Mouse (Mus musculus): ENCODE measurements around the gene Lgr6.

Gene Lgr6

DNA sequence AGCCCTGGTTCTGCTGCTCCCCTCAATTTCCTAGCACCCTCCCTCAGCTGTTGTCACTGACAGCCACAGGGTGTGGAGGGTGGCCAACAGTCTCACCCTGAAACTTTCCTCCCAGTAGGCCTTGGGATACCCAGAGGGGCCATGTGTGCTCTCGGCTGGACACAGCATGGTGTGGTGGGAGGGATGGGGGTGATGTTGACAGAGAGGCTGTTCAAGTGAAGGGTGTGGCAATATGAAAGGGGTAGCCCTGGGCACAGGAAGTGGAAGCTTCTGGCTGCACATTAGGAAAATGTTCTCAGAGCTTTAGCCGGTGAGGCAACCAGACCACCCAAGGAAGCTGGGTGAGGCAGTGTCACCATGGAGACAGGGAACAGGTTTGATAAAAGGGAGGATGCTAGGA lies 26.1 kb downstream of the Lgr6 start:
- DNase-seq (ENCODE audit: low spot score in 2 of 2) = no peak

DNA sequence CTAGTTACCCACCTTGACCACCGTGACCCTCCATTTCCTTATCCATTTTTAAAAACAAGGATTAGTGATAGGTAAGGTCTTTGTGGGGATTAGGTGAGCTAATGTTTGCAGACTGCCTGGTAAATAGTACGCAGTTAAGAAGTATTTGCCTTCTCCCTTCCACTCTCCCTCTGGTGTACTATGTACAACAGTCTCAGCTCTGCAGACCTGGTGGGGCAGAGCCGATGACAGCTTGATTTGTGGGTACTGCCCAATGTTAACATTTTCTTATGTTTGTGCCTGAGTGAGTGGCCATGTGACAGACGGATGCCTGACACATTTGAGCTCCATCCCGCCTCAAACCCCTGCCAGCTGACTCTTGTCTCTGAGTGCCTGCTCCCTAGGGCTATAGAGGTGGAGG lies 28.6 kb downstream of the Lgr6 start:
- DNase-seq (ENCODE audit: low spot score in 2 of 2) = no peak

DNA sequence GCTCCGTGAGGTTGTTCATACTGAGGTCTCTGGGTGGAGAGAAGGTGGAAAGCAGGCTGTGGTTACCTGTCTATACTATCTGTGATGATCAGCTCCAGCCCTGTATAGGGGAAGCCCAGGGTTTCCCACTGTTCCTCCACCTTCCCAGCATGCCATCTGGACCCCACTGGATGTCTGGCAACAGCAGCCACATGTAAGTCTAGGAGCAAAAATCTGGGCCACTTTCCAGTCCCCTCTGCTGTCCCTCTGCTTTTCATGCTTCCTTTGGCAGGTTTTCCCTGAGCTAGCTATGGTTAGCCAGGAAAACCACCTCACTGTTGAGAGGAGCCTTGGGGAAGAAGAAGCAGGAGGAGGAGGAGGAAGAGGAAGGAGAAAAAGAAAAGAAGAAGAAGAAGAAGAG lies 29.8 kb downstream of the Lgr6 start:
- no peak for DNase-seq (ENCODE audit: low spot score in 2 of 2)

DNA sequence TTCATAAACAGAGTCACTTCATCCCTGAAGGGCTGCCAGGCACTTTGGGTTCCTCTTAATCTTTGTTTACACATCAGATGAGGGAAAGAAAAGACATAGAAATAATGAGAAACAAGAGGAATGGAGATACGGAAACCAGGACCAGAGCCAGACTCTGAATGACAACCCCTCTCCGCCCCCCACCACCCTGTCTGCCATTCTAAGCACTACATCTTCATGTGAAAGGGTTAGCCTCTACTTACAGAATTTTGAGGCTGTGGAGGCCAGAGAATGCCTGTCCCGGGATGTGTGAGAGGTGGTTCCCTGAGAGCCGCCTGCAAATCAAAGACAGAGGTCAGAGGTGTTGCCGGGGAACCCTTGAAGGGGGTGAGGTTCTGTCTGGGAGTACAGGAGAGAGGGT lies 32.4 kb downstream of the Lgr6 start:
- no peak for DNase-seq (ENCODE audit: low spot score in 2 of 2)

DNA sequence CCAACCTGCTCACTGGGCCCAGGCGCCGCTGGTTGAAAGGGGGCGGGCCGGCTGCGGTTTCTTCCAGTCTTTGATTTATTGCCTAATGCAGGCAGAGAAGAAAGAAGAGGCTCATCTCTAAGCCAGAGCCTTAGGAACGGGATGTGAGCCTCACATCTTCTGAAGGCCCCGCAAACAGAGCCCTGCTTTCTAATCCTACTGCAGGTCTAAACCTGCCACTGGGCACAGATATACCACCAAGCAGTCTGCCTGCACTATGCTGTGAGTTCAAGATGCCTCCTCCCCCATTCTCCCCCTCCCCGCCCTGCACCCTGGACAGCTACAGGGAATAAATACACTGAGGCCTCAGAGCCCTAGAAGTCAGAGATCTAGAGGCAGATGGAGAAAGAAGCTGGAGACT lies 35.2 kb downstream of the Lgr6 start:
- DNase-seq (ENCODE audit: low spot score in 2 of 2) = no peak

DNA sequence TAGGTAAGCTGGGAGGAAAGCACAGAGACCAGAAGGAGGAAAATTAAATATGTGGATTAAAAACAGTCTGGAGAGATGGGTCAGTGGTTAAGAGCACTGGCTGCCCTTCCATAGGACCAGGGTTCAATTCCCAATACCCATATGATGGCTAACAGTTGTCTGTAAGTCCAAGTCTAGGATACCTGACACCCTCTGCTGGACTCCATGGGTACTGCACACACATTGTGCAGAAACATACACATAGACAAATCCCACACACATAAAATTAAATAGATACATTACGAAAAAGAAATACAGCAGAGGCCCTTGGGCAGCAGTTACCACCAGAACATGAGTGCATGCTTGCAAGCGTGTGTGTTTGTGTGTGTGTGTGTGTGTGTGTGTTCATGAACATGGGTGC lies 40.6 kb downstream of the Lgr6 start:
- no peak for DNase-seq (ENCODE audit: low spot score in 2 of 2)

DNA sequence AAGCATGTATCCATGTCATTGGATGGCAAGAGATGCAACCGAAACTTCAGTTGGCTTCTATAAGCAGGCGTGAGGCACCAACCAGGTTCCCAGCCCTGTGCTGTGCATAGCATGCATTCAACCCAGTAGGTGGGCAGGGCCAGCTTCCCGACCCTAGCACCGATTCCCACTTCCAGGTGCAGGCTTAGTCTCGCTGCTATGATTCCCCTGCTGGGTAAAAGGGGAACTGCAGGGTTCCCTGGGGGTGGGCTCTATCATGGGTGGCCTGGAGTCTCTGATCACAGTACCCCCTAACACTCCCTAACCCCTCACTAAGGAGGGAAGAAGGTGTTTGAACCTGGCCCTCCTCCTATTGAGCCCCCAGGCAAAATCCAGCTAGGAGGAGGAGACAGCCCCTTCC lies 42.1 kb downstream of the Lgr6 start:
- DNase-seq (ENCODE audit: low spot score in 2 of 2) = no peak

DNA sequence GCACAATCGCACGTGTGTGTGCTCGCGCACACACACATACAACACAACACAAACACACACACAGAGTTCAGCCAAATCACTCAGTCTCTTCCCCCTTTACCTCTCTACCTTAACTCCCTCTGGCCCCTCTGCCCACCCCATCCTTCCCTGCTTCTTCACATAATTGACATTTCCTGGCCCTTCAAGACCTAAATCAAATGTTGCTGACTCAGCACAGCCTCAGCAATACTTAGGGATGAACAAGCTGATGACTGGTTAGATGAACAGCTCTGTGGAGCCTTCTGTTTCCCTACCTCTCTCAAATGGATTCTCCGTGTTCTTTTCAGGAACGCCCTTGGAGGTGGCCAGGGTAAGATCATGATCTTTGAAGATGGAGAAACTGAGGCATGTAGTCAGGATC lies 43.8 kb downstream of the Lgr6 start:
- no peak for DNase-seq (ENCODE audit: low spot score in 2 of 2)

DNA sequence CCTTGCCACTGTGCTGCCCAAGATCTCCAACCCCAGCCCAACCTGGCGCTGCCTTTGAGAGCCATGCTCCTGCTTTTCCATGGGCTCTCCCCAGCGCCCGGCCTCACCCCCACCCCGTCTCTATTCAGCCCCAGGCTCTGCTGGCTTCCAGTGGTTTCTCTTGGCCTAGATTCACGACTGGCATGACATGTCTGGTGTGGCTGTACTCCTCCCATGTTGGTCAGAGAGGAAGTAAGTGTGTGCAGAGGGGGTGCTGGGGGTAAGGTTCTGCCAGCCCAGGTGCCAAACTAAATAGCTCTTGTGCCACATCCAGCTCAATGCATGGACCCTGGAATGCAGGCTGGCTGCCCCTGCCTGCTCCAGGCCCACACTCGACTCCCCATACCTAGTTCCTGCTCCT lies 44.9 kb downstream of the Lgr6 start:
- DNase-seq (ENCODE audit: low spot score in 2 of 2) = no peak

DNA sequence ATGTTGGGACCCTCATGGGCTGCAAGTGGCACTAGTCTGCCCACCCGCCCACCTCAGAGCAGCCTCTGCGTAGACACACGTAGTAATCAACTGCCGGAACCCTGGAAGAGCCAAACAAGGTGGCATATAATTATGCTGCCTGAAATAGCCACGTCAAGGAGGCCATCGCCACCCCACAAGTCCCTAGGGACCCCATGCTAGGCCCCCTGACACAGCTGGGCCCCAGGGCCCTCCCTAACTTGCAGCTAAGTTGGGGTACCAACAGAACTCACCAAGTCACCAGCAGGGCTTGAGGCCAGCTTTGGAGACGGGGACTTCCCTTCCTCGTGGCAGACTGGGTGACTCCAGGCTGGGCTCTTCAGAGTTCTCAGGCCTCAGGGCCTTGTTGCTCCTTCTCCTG lies 48.2 kb downstream of the Lgr6 start:
- DNase-seq (ENCODE audit: low spot score in 2 of 2) = no peak

DNA sequence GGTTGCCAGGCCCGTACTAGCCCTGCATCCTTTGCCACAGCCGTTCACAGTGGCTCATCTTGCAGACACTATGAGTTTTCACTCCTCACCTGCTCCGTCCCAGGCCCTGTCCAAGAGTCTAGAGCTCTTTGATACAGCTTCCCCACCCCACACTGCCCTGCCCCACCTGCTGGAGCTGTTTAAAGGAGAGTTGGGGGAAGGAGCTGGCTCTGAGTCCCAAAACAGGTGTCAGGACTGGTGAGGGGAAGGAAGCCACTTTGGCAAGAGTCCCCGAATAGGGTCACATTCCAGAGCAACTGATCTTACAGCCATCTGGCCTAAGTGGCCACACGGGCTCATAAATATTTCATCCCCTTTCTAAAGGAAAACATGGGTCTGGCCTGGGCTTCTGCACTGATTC lies 51.0 kb downstream of the Lgr6 start:
- DNase-seq (ENCODE audit: low spot score in 2 of 2) = no peak

DNA sequence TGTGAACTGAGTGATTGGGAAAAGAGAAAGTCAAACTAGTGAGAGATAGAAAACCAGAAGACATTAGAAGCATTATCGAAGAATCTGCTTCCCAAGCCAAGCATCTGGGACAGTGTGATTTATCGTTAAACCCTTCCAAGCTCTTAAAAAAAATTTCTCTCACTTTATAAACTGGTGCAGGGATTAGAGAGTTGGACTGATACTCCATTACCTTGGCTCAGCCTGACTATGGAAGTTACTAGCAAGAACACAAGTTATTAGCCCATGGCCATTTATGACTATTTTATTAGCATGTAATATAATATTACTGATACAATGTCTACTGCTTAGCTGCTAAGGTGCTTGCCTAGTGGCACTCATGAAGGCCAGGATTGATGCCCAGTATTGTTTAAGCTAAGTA lies 60.6 kb downstream of the Lgr6 start:
- no peak for DNase-seq (ENCODE audit: low spot score in 2 of 2)

DNA sequence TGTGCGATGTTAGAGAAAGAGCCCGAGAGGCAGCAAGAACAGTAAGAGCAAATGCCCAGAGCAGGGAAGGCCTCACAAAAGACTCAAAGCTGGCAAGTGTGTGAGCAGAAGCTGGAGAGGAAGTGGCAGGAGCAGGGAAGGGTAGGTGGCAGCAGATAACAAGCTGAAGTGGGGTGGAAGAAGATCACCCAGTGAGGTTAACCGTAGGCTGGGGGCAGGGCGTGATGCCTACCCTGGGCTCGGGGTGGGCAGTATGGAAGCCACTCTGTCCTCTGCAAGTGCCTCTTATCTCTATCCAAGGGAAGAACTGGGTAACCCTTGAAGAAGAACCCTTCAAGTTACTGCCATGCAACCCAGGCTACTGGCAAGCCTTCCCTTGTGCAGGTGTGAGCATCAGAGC lies 68.8 kb downstream of the Lgr6 start:
- DNase-seq (ENCODE audit: low spot score in 2 of 2) = no peak

DNA sequence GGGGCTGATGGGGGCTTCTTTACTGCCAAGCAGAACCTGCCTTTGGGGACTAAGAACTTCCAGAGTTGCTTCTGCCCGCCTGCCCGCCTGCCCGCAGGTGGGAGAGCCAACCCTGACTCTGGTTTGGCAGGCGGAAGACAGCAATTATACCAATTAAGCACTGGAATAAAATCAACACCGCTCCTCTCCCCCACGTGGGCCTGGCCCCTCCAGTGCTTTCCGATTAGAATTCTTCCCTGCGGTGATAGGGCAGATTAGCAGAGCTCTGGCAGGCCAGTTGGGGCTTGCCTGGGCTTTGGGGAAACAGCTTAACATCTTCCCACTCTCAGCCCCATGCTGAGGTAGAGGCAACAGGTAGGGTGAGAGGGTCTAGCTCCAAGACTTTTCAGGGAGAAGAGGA lies 72.4 kb downstream of the Lgr6 start:
- DNase-seq (ENCODE audit: low spot score in 2 of 2) = no peak

DNA sequence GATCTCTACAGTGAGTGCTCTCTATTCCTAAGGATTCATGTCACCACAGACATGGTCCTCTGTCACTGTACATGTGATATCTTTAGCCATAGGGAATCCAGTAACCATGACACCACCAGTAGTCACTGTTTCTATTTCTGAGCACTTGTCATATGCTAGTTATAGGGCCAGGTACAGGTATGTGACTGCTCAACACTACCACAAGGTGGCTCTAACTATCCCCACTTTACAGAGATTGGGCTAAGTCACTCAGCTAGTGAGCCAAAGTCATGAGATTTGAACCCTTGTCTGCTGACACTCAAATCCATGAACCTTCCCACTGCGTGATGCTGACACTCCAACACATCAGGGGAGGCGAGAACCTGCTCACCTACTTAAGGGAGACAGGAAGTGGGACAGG lies 75.0 kb downstream of the Lgr6 start:
- no peak for DNase-seq (ENCODE audit: low spot score in 2 of 2)

DNA sequence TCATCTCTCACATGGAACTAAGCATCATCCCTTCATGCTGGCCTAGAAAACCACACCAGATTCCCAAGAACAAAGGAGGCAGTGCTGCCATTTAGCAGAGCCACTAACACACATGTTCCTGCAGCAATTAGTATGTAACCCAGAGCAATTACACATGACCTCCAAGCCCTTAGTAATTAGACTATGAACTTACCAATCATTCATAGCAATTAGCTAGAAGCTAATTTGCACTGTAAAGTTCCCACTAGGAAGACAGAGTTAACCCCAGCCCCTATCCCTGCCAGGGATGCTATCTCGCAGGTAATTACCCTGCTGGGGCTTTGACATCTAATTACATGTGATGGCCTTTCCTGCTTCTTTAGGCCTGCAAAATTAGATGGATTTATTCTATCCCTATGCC lies 78.8 kb downstream of the Lgr6 start:
- DNase-seq (ENCODE audit: low spot score in 2 of 2) = no peak

DNA sequence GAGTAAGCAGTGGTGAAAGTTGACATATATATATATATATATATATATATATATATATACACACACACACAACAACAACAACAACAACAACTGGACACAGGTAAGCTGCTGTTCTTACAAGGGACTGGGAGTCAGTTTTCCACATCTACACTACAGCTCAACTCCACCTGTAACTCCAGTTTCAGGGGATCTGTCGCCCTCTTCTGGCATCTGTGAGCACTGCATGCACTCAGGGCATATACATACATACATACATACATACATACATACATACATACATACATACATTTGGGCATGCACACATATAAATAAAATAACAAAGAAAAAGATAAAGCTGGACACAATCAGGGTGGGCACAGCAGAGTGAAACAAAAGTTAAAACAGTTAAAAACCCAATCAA lies 81.5 kb downstream of the Lgr6 start:
- no peak for DNase-seq (ENCODE audit: low spot score in 2 of 2)

DNA sequence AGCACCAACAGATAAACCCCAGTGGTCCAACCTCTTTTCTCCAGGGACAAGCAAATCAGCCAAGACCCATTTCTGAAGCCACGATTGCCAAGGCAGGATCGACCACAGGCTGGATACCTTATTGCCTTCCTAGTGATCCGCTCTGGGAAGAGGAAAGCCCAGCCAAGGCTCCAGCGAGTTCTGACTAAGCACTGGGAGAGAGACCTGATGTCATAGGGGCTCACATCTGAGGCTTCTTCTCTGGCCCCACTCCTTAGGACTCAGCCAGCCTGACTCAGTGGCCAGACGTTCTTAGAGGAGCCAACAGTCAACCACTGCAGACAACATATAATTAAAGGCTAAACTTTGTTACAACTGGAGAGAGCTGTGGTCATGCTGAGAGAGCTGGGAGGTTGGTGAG lies 83.1 kb downstream of the Lgr6 start:
- DNase-seq (ENCODE audit: low spot score in 2 of 2) = no peak

DNA sequence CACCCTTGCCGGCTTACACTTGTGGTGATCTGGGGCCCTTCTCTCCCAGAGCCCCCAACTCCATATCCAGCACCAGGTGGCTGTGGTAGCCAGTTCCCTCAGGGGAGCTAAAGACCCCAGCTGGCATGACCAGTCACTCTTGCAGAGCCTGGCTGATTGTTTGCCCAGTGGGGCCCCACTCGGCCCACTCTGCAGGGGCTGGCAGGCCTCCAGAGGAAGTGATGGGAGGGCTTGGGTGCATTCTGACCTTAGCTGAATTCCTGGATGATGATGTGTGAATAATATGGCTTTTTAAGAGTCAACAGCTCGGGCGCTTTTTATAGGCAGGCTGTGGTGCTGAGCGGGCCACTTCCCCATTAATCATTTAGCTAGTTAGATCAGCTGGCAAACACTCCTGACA lies 84.1 kb downstream of the Lgr6 start:
- DNase-seq (ENCODE audit: low spot score in 2 of 2) = no peak

DNA sequence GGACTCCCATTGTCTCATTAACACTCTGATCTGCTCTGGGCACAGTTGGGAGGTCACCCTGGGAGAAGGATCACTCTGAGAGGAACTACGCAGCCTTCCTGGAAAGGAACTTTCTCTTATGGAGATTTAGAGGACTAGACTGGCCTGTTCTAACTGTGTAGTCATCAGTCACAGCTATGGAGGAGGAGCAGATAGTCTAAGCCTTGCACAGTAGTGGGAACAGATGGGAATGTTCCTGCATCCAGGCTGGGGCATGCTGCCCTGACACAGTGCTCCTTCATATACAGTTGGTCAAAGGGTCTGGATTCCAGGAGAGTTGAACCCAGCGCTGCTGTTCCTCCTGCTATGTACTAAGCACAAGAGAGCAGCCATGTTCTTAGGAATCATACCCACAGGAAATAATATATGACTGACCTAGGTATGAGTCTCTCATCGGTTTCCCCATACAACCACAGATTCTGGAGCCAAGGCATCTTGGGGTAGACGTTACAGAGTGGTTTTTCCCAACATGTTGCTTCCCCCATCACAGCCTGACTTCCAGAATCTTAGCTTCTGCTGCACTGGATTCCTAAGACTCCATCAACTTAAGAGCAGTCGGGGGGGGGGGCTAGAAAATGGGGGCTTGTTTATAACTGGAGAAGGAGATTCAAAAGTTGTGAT lies 84.7 kb downstream of the Lgr6 start:
- DNase-seq (ENCODE audit: low spot score in 2 of 2) = no peak

DNA sequence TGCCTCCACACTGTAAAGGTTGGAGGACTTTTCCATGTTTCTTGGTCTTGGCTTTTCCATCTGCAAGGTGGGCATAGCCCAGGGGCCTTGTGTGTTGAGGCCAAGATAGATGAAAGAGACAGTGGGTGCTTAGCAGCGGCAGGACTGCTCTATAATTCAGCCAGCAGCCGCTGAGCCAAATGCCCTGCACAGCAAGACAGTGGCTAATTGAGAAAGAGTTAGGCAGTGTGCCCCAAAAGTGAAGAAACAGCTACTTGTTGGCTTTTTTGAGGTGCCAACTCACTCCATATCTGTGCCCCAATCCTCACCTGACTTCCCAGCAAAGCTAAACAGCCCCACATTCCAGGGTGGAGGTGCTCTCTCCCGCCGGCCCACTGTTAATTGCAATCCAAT lies 85.3 kb downstream of the Lgr6 start:
- no peak for DNase-seq (ENCODE audit: low spot score in 2 of 2)

DNA sequence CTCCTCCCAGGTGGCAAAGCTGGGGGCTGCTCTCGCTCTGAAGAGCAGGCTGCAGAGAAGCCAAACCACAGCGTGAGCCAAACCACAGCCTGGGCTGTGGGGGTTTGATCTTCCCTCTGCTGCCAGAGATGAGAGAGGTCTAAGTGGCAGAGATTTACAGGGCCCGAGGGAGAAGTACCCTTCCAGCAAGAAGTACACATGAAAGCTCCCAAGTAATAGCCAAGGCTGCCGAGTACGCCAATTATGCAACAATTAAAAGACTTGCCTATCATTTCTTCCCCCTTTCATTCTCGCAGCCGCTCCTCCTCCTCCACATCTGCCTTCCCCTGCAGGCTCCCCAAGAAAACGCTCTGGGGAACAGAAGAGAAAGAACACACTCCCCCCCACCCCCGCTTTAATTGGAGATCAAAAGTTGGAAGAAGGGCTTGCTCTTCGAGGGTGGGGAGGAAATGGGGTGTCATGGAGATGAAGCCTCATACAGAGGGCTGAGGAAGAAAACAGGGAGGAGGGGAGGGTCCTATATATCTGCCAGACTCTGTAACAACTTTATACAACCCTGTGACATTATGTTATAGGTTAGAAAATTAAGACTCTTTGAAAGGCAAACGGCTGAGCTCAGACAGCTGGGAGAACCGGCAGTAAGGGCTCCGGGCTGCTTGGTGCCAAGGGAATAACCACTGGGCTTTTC lies 85.8 kb downstream of the Lgr6 start:
- DNase-seq (ENCODE audit: low spot score in 2 of 2) = no peak

DNA sequence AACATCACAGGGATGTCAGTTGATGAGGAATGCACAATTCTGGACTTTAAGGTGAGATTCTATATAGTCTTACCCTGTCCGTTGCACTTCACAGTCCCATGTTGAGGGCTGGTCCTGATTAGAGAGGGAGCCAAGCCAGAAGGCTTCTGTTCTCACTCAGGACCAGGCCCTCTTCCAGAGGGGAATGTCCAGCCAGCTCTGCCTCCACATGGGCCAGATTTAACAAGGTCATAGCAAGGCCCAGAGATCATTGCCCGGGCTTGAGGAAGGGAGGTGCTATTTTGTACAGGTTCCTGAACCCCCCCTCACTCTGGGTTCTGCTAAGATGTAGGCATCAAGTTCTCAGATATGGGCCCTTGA lies 87.4 kb downstream of the Lgr6 start:
- DNase-seq (ENCODE audit: low spot score in 2 of 2) = no peak
